Mouse (Mus musculus) midbrain, embryonic 11.5 days (tissue): ENCODE results near the gene Vmn2r1. TPM values are rescaled to one million over a fixed set of nuclear protein-coding genes. Genes with fewer than 3 reads are reported as not detected.

Experiments used
- ATAC-seq: fragments of 200-750 bp; cut with Nextera tagmentation; 2 replicates; pipeline ENCODE4 v1.8.0; 2017; ENCODE audit warnings: moderate TSS enrichment, moderate library complexity; ENCODE audit not compliant: low FRiP score
- DNase-seq: peaks from one replicate; pipeline ENCODE4 v3.0.0; 2015; ENCODE audit warnings: low spot score; ENCODE audit errors: missing footprints
- H3K27ac ChIP-seq: fragments of 300-500 bp; sonication (generic); 2 replicates; pipeline ENCODE4 v1.5.1; 2014; ENCODE audit warnings: low read depth, low read length
- H3K27me3 ChIP-seq: fragments of 300-500 bp; sonication (generic); 2 replicates; pipeline ENCODE4 v1.6.1; 2014; ENCODE audit warnings: mild to moderate bottlenecking, low read length, moderate library complexity, mixed read lengths; ENCODE audit not compliant: control insufficient read depth, insufficient read depth
- H3K36me3 ChIP-seq: fragments of 300-500 bp; sonication (generic); 2 replicates; pipeline ENCODE4 v1.6.1; 2014; ENCODE audit warnings: mild to moderate bottlenecking, low read length, moderate library complexity, mixed read lengths; ENCODE audit not compliant: control insufficient read depth, insufficient read depth
- H3K4me1 ChIP-seq: fragments of 300-500 bp; sonication (generic); 2 replicates; pipeline ENCODE4 v1.6.1; 2014; ENCODE audit warnings: low read length; ENCODE audit not compliant: control insufficient read depth, insufficient read depth
- H3K4me2 ChIP-seq: fragments of 300-500 bp; sonication (generic); 2 replicates; pipeline ENCODE4 v1.6.1; 2014; ENCODE audit warnings: mild to moderate bottlenecking, moderate library complexity
- H3K4me3 ChIP-seq: fragments of 300-500 bp; sonication (generic); 2 replicates; pipeline ENCODE4 v1.5.1; 2014; ENCODE audit warnings: low read depth, low read length
- H3K9ac ChIP-seq: fragments of 300-500 bp; sonication (generic); 2 replicates; pipeline ENCODE4 v1.6.1; 2014; ENCODE audit warnings: low read length
- H3K9me3 ChIP-seq: fragments of 300-500 bp; sonication (generic); 2 replicates; pipeline ENCODE4 v1.6.1; 2016; ENCODE audit warnings: low read length; ENCODE audit not compliant: control insufficient read depth
- WGBS: fragments of 180-500 bp; shearing (Covaris S2); extraction: QIAGEN DNeasy Blood & Tissue Kit; methylation state at CpG from one replicate; pipeline ENCODE4 v1.1.7; 2014; 5-methylcytosine and 5-hydroxymethylcytosine counted together
- polyA plus RNA-seq: library from polyadenylated mRNA; unstranded; fragments of >200 nt; fragmentation: Nextera tagmentation; extraction: Ambion mirVana; gene quantifications from 2 replicates; pipeline ENCODE4 v1.2.1, GENCODE M21; 2014

Vmn2r1 gene
- polyA plus RNA-seq = 0.06 TPM in 1 of 2 replicates, not detected in the other

- no peak for ATAC-seq
- no peak for DNase-seq
- Histone ChIP-seq H3K36me3 (no peaks in the 10 kb centered on the region), H3K27me3 (no peaks in the 10 kb centered on the region; the same call in 1 of the 2 replicates), H3K9ac (no peak within 1 kb of the TSS), H3K4me2 (no peak within 1 kb of the TSS), H3K9me3 (no peaks in the 10 kb centered on the region), H3K27ac (no peak within 1 kb of the TSS), H3K4me1 (no peaks in the 10 kb centered on the region), H3K4me3 (no peak within 1 kb of the TSS)
- WGBS = 85% methylated on average over 4 of the region's 4 CpGs
Observed at GRCm38 (mm10) chr3:64081247-64081646, at the start of gene Vmn2r1. Gene Vmn2r1, plus strand, starts transcription at chr3:64081547.

- no peak for ATAC-seq
- H3K27me3 ChIP-seq = no peaks in the 10 kb centered on the region
- no peak for DNase-seq
- H3K4me1 ChIP-seq = no peaks in the 10 kb centered on the region
- H3K27ac ChIP-seq = no peak overlapping the region
- no peaks in the 10 kb centered on the region for H3K36me3 ChIP-seq
- H3K9me3 ChIP-seq = no peaks in the 10 kb centered on the region
- H3K4me2 ChIP-seq = no peak overlapping the region
- 88% methylated on average over 7 of the region's 7 CpGs for WGBS
- H3K9ac ChIP-seq = no peak overlapping the region
- H3K4me3 ChIP-seq = no peak overlapping the region
Observed at GRCm38 (mm10) chr3:64038136-64038841, 43.1 kb upstream of the Vmn2r1 start.

- Histone ChIP-seq H3K4me3 (peak overlapping the region; percentile 32), H3K4me1 (no peaks in the 10 kb centered on the region), H3K27me3 (no peaks in the 10 kb centered on the region), H3K9ac (peak overlapping the region; percentile 44), H3K36me3 (no peaks in the 10 kb centered on the region), H3K27ac (peak overlapping the region; percentile 9; the same call in 1 of the 2 replicates), H3K4me2 (peak overlapping the region; percentile 57), H3K9me3 (no peaks in the 10 kb centered on the region)
- 6% methylated on average over 25 of the region's 25 CpGs for WGBS
- peak; percentile 86 for ATAC-seq
- DNase-seq = peak; percentile 100
Observed at GRCm38 (mm10) chr3:64039818-64040784, 41.2 kb upstream of the Vmn2r1 start.

GRCm38 (mm10) chr3:64112707-64113106 lies 31.4 kb downstream of the Vmn2r1 start:
- Histone ChIP-seq H3K4me3 (no peak overlapping the region), H3K27ac (no peak overlapping the region), H3K4me2 (no peak overlapping the region), H3K27me3 (no peaks in the 10 kb centered on the region), H3K4me1 (no peaks in the 10 kb centered on the region), H3K9me3 (no peaks in the 10 kb centered on the region), H3K9ac (no peak overlapping the region), H3K36me3 (no peaks in the 10 kb centered on the region)
- DNase-seq (no peak), ATAC-seq (no peak)
- 84% methylated on average over 1 of the region's 1 CpGs for WGBS

- Histone ChIP-seq H3K27ac (no peak overlapping the region), H3K27me3 (no peaks in the 10 kb centered on the region), H3K9me3 (no peaks in the 10 kb centered on the region), H3K4me2 (no peak overlapping the region), H3K9ac (no peak overlapping the region), H3K4me1 (no peaks in the 10 kb centered on the region), H3K4me3 (no peak overlapping the region), H3K36me3 (no peaks in the 10 kb centered on the region)
- WGBS = 83% methylated on average over 11 of the region's 11 CpGs
- ATAC-seq (no peak), DNase-seq (no peak)
Observed at GRCm38 (mm10) chr3:64113352-64114046, 32.2 kb downstream of the Vmn2r1 start.

- Histone ChIP-seq H3K36me3 (no peaks in the 10 kb centered on the region), H3K27ac (no peak within 1 kb of the TSS), H3K4me3 (no peak within 1 kb of the TSS), H3K4me2 (no peak within 1 kb of the TSS), H3K9ac (no peak within 1 kb of the TSS), H3K9me3 (no peaks in the 10 kb centered on the region), H3K4me1 (no peaks in the 10 kb centered on the region), H3K27me3 (no peaks in the 10 kb centered on the region)
- DNase-seq (no peak), ATAC-seq (no peak)
- 84% methylated on average over 2 of the region's 2 CpGs for WGBS
Observed at GRCm38 (mm10) chr3:64141878-64142508, 60.6 kb downstream of the Vmn2r1 start, which contains the start of gene Vmn2r2. Gene Vmn2r2, minus strand, starts transcription at chr3:64141928.

Other genes with a start within 250 kb of the Vmn2r1 start
- 38.7 and 43.6 TPM in 2 replicates for gene Plch1, start 182.1 kb upstream of the Vmn2r1 start, polyA plus RNA-seq
- gene E130311K13Rik, start 152.1 kb upstream of the Vmn2r1 start, polyA plus RNA-seq = 2.3 and 3.4 TPM in 2 replicates
- gene Slc33a1, start 116.8 kb upstream of the Vmn2r1 start, polyA plus RNA-seq = 11.3 and 12.4 TPM in 2 replicates
- gene Gmps, start 105.4 kb upstream of the Vmn2r1 start, polyA plus RNA-seq = 75.1 and 85.7 TPM in 2 replicates
- gene Vmn2r2, start 60.4 kb downstream of the Vmn2r1 start, polyA plus RNA-seq = 0.04 TPM in 1 of 2 replicates, not detected in the other
- gene Vmn2r3, start 208.2 kb downstream of the Vmn2r1 start, polyA plus RNA-seq = not detected in 2 replicates